Mouse (Mus musculus) small intestine, adult 2 months (tissue): ENCODE data around the gene Otc.

Experiments
- CTCF ChIP-seq: fragments of 200-500 bp; IDR thresholded peaks from 2 replicates; pipeline ENCODE4 v1.5.1; 2012; ENCODE audit warnings: low read depth, mild to moderate bottlenecking, control low read depth, inconsistent platforms, low read length, moderate library complexity, mixed read lengths; ENCODE audit not compliant: insufficient replicate concordance, insufficient read length; ENCODE audit errors: extremely low read depth
- POLR2A ChIP-seq: fragments of 200-500 bp; IDR thresholded peaks from 2 replicates; pipeline ENCODE4 v1.6.1; 2012; ENCODE audit warnings: low read depth, mild to moderate bottlenecking, control low read depth, inconsistent platforms, low read length, moderate library complexity

DNA sequence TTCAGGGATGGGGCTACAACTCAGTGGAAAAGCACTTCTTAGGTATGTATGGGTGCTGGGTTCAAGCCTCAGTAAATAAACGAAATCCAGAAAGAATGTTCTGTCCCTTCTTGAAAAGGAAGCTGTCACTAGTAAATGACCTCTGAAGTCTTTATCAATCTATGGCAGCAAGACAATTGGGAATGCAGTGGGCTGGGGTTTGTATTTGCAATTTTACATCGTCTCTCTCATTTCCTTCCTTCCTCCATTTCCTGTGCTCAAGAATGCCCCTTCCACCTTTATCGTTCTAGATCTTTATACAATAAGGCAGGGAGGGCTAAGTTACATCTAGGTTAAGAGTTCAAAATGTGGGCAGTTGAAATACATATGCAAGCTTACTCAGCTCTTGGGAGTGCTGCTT, 17.5 kb upstream of the Otc start:
- TF ChIP-seq CTCF (no peak), POLR2A (no peak)
